Mouse (Mus musculus) heart, embryonic 12.5 days (tissue): ENCODE data around the gene Tmem39b. TPM values are rescaled to one million over a fixed set of nuclear protein-coding genes. Genes with fewer than 3 reads are reported as not detected.

ENCODE experiments used
- ATAC-seq: fragments of 200-750 bp; cut with Nextera tagmentation; 2 replicates; pipeline ENCODE4 v1.8.0; 2017; ENCODE audit warnings: moderate TSS enrichment, moderate library complexity; ENCODE audit not compliant: insufficient number of reproducible peaks, low FRiP score
- H3K27ac ChIP-seq: fragments of 300-500 bp; sonication (generic); 2 replicates; pipeline ENCODE4 v1.5.1; 2016; ENCODE audit warnings: mild to moderate bottlenecking, moderate library complexity; ENCODE audit not compliant: poor library complexity, severe bottlenecking
- H3K27me3 ChIP-seq: fragments of 300-500 bp; sonication (generic); replicated peaks from 2 replicates; pipeline ENCODE4 v1.6.1; 2016; ENCODE audit warnings: mild to moderate bottlenecking, moderate library complexity
- H3K36me3 ChIP-seq: fragments of 300-500 bp; sonication (generic); 2 replicates; pipeline ENCODE4 v1.6.1; 2016; ENCODE audit warnings: mild to moderate bottlenecking, moderate library complexity
- H3K4me1 ChIP-seq: fragments of 300-500 bp; sonication (generic); replicated peaks from 2 replicates; pipeline ENCODE4 v1.6.1; 2016; ENCODE audit warnings: mild to moderate bottlenecking
- H3K4me2 ChIP-seq: fragments of 300-500 bp; sonication (generic); 2 replicates; pipeline ENCODE4 v1.6.1; 2016; ENCODE audit warnings: mild to moderate bottlenecking, moderate library complexity
- H3K4me3 ChIP-seq: fragments of 300-500 bp; sonication (generic); 2 replicates; pipeline ENCODE4 v1.5.1; 2016; ENCODE audit warnings: mild to moderate bottlenecking
- H3K9ac ChIP-seq: fragments of 300-500 bp; sonication (generic); 2 replicates; pipeline ENCODE4 v1.6.1; 2016; ENCODE audit warnings: mild to moderate bottlenecking, moderate library complexity
- H3K9me3 ChIP-seq: fragments of 300-500 bp; sonication (generic); replicated peaks from 2 replicates; pipeline ENCODE4 v1.6.1; 2016; ENCODE audit warnings: mild to moderate bottlenecking, moderate library complexity
- WGBS: fragments of 180-500 bp; shearing (Covaris S2); methylation state at CpG from one replicate; pipeline ENCODE4 v1.1.7; 2016; 5-methylcytosine and 5-hydroxymethylcytosine counted together
- polyA plus RNA-seq: library from polyadenylated mRNA; unstranded; fragments of >200 nt; fragmentation: Nextera tagmentation; extraction: Ambion mirVana; gene quantifications from 2 replicates; pipeline ENCODE4 v1.2.1, GENCODE M21; 2016

Gene Tmem39b
- polyA plus RNA-seq, 1 experiment from 2014 or later, result 5.8 TPM

- Histone ChIP-seq H3K4me2 (no peak overlapping the region), H3K9me3 (no peaks in the 10 kb centered on the region), H3K36me3 (peaks cover 88% of the 10 kb centered on the region), H3K9ac (no peak overlapping the region), H3K4me1 (no peaks in the 10 kb centered on the region), H3K27me3 (no peaks in the 10 kb centered on the region), H3K27ac (no peak overlapping the region), H3K4me3 (no peak overlapping the region)
- WGBS, result 84% methylated on average over 11 of the region's 11 CpGs
- no peak for ATAC-seq
Observed at GRCm38 (mm10) chr4:129683901-129684493, 12.6 kb downstream of the Tmem39b start.

GRCm38 (mm10) chr4:129681837-129682236 is 14.8 kb downstream of the Tmem39b start:
- no peaks in the 10 kb centered on the region for H3K27me3 ChIP-seq
- H3K9ac ChIP-seq, result no peak overlapping the region
- no peak overlapping the region for H3K4me2 ChIP-seq
- H3K9me3 ChIP-seq, result no peaks in the 10 kb centered on the region
- no peak overlapping the region for H3K27ac ChIP-seq
- ATAC-seq, result no peak
- WGBS, result 96% methylated on average over 11 of the region's 11 CpGs
- no peak overlapping the region for H3K4me3 ChIP-seq
- H3K36me3 ChIP-seq, result peaks cover 91% of the 10 kb centered on the region
- no peaks in the 10 kb centered on the region for H3K4me1 ChIP-seq

GRCm38 (mm10) chr4:129672878-129673449 is 23.7 kb downstream of the Tmem39b start:
- Histone ChIP-seq H3K4me2 (peak overlapping the region; percentile 90), H3K9ac (peak overlapping the region; percentile 99), H3K9me3 (no peaks in the 10 kb centered on the region), H3K27me3 (no peaks in the 10 kb centered on the region), H3K4me3 (peak overlapping the region; percentile 98), H3K4me1 (peaks cover 15% of the 10 kb centered on the region), H3K36me3 (peaks cover 27% of the 10 kb centered on the region), H3K27ac (peak overlapping the region; percentile 93)
- peak; percentile 33 for ATAC-seq
- 5% methylated on average over 10 of the region's 10 CpGs for WGBS

- peak within 1 kb of the TSS; percentile 99 for H3K9ac ChIP-seq
- under 1% methylated on average over 65 of the region's 65 CpGs for WGBS
- peak; percentile 88 for ATAC-seq
Observed at GRCm38 (mm10) chr4:129672083-129672877, 24.4 kb downstream of the Tmem39b start, which contains the start of gene Kpna6. TSS of gene Kpna6 (minus strand) at chr4:129672767.

GRCm38 (mm10) chr4:129671491-129672082 is 25.1 kb downstream of the Tmem39b start:
- Histone ChIP-seq H3K9me3 (no peaks in the 10 kb centered on the region), H3K27ac (peak overlapping the region; percentile 93), H3K9ac (peak overlapping the region; percentile 99), H3K4me2 (peak overlapping the region; percentile 90), H3K4me3 (peak overlapping the region; percentile 98), H3K36me3 (peaks cover 22% of the 10 kb centered on the region), H3K27me3 (no peaks in the 10 kb centered on the region), H3K4me1 (peaks cover 15% of the 10 kb centered on the region)
- ATAC-seq, result 0 out of 2 replicates have a peak, but pooled peaks have one; percentile 34
- WGBS, result 6% methylated on average over 12 of the region's 12 CpGs

More at GRCm38 (mm10) chr4:129672083-129672877, 24.4 kb downstream of the Tmem39b start, which contains the start of gene Kpna6:
- no peaks in the 10 kb centered on the region for H3K9me3 ChIP-seq
- H3K4me3 ChIP-seq, result peak within 1 kb of the TSS; percentile 98
- H3K4me2 ChIP-seq, result peak within 1 kb of the TSS; percentile 90
- H3K4me1 ChIP-seq, result peaks cover 15% of the 10 kb centered on the region
- no peaks in the 10 kb centered on the region for H3K27me3 ChIP-seq
- H3K27ac ChIP-seq, result peak within 1 kb of the TSS; percentile 93
- H3K36me3 ChIP-seq, result peaks cover 23% of the 10 kb centered on the region

- H3K4me3 ChIP-seq, result no peak overlapping the region
- H3K27me3 ChIP-seq, result no peaks in the 10 kb centered on the region
- 78% methylated on average over 3 of the region's 3 CpGs for WGBS
- no peak overlapping the region for H3K9ac ChIP-seq
- H3K4me1 ChIP-seq, result no peaks in the 10 kb centered on the region
- H3K27ac ChIP-seq, result no peak overlapping the region
- no peak overlapping the region for H3K4me2 ChIP-seq
- no peaks in the 10 kb centered on the region for H3K9me3 ChIP-seq
- H3K36me3 ChIP-seq, result peaks cover 72% of the 10 kb centered on the region
- ATAC-seq, result no peak
Observed at GRCm38 (mm10) chr4:129662255-129662813, 34.3 kb downstream of the Tmem39b start.

- ATAC-seq, result no peak
- H3K9ac ChIP-seq, result no peak overlapping the region
- H3K4me2 ChIP-seq, result no peak overlapping the region
- no peaks in the 10 kb centered on the region for H3K4me1 ChIP-seq
- no peaks in the 10 kb centered on the region for H3K27me3 ChIP-seq
- WGBS, result 93% methylated on average over 3 of the region's 3 CpGs
- H3K27ac ChIP-seq, result no peak overlapping the region
- no peak overlapping the region for H3K4me3 ChIP-seq
- H3K9me3 ChIP-seq, result no peaks in the 10 kb centered on the region
- H3K36me3 ChIP-seq, result peaks cover 73% of the 10 kb centered on the region
Observed at GRCm38 (mm10) chr4:129661584-129661983, 35.1 kb downstream of the Tmem39b start.

GRCm38 (mm10) chr4:129654770-129655169 is 41.9 kb downstream of the Tmem39b start:
- no peak overlapping the region for H3K4me3 ChIP-seq
- no peaks in the 10 kb centered on the region for H3K9me3 ChIP-seq
- no peaks in the 10 kb centered on the region for H3K4me1 ChIP-seq
- peaks cover 94% of the 10 kb centered on the region for H3K36me3 ChIP-seq
- H3K9ac ChIP-seq, result no peak overlapping the region
- H3K4me2 ChIP-seq, result no peak overlapping the region
- H3K27me3 ChIP-seq, result no peaks in the 10 kb centered on the region
- 89% methylated on average over 14 of the region's 14 CpGs for WGBS
- no peak overlapping the region for H3K27ac ChIP-seq
- no peak for ATAC-seq

GRCm38 (mm10) chr4:129650359-129650758 is 46.3 kb downstream of the Tmem39b start:
- no peaks in the 10 kb centered on the region for H3K27me3 ChIP-seq
- no peak overlapping the region for H3K4me2 ChIP-seq
- H3K9ac ChIP-seq, result no peak overlapping the region
- no peaks in the 10 kb centered on the region for H3K9me3 ChIP-seq
- no peak overlapping the region for H3K27ac ChIP-seq
- H3K36me3 ChIP-seq, result peaks cover 95% of the 10 kb centered on the region
- H3K4me1 ChIP-seq, result no peaks in the 10 kb centered on the region
- H3K4me3 ChIP-seq, result no peak overlapping the region
- ATAC-seq, result no peak
- 95% methylated on average over 8 of the region's 8 CpGs for WGBS

GRCm38 (mm10) chr4:129648656-129649055 is 48.0 kb downstream of the Tmem39b start:
- H3K27ac ChIP-seq, result no peak overlapping the region
- H3K36me3 ChIP-seq, result peaks cover 93% of the 10 kb centered on the region
- H3K27me3 ChIP-seq, result no peaks in the 10 kb centered on the region
- no peak overlapping the region for H3K4me2 ChIP-seq
- ATAC-seq, result no peak
- H3K4me3 ChIP-seq, result no peak overlapping the region
- 73% methylated on average over 1 of the region's 1 CpGs for WGBS
- no peaks in the 10 kb centered on the region for H3K9me3 ChIP-seq
- no peaks in the 10 kb centered on the region for H3K4me1 ChIP-seq
- no peak overlapping the region for H3K9ac ChIP-seq
